Mouse (Mus musculus) CD8-positive naive resting alpha-beta T cell, adult 57 days (primary cell): ENCODE measurements around the gene Fcrl1. TPM values are rescaled to one million over a fixed set of nuclear protein-coding genes. Genes with fewer than 3 reads are reported as not detected.

Experiments used
- total RNA-seq: library from RNA; stranded (reverse); gene quantifications from one replicate; pipeline ENCODE4 v1.2.4, GENCODE M21; 2023

Gene Fcrl1
- total RNA-seq, result 22.4 TPM

DNA sequence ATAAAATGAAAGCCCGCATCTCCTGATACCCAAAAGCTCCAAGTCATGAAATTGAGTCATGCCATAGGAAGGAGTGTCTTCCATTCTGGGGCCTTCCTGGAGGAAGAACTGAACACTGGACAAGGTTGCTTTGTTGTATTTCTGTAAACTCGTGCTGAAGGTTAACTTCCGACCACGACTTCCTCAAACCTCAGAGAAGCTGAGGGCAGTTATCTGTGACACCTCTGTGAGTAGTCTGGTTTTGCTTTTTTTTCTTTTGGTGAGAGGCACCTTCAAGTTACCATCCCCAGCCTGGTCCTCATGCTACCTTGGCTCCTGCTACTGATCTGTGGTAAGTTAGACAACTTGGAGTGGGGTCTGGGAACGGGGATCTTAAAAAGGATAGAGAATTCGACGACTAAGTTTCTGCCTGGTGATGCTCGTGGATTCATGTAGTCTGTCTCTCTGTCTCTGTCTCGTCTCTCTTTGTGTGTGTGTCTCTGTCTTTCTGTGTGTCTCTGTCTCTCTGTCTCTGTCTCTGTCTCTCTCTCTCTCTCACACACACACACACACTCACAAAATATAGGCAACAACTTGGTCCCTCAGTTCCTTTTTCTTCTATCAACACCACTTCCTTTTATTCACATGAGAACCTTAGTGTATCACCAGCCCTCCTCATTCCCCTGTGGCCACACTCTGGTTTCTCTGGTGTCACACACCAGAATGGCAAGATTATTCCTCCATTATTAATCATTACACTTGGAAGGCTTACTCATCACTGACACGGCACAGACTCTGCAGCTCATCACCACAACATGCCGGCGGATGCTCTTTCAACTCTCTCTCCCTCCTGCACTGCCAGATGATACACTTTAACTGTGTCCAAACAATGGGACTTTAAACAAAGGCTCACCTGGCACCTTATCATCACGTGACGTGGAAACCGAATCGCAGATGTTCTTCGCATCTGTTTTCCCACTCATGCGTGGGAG is at the start of gene Fcrl1:
Fcrl1 (plus strand) TSS at position 193 of the 971 bp plus-strand sequence.

GRCm38 (mm10) chr3:87357581-87357980 is 18.6 kb upstream of the Fcrl1 start, which contains the start of gene Cd5l:
Gene Cd5l (plus strand): TSS chr3:87357881.

GRCm38 (mm10) chr3:87435479-87435878 is 59.3 kb downstream of the Fcrl1 start, which contains the start of gene Fcrl5:
Gene Fcrl5 (plus strand): TSS chr3:87435773.

Other genes with a start within 250 kb of the Fcrl1 start
- gene Kirrel, start 201.6 kb upstream of the Fcrl1 start, total RNA-seq, result 0.77 TPM
- not detected for gene Fcrls, start 112.6 kb upstream of the Fcrl1 start, total RNA-seq
- 0.49 TPM for gene Cd5l, start 18.5 kb upstream of the Fcrl1 start, total RNA-seq
- 4.1 TPM for gene Fcrl5, start 59.4 kb downstream of the Fcrl1 start, total RNA-seq
- gene Etv3, start 149.0 kb downstream of the Fcrl1 start, total RNA-seq, result 74.3 TPM
- 24.3 TPM for gene Arhgef11, start 241.2 kb downstream of the Fcrl1 start, total RNA-seq